Mouse (Mus musculus): Measurements from ENCODE around the gene Cpt1c. TPM values are rescaled to one million over a fixed set of nuclear protein-coding genes. Genes with fewer than 3 reads are reported as not detected.

Cpt1c gene
- polyA plus RNA-seq, 1 experiment from 2014 or later, result 19.4 TPM

DNA sequence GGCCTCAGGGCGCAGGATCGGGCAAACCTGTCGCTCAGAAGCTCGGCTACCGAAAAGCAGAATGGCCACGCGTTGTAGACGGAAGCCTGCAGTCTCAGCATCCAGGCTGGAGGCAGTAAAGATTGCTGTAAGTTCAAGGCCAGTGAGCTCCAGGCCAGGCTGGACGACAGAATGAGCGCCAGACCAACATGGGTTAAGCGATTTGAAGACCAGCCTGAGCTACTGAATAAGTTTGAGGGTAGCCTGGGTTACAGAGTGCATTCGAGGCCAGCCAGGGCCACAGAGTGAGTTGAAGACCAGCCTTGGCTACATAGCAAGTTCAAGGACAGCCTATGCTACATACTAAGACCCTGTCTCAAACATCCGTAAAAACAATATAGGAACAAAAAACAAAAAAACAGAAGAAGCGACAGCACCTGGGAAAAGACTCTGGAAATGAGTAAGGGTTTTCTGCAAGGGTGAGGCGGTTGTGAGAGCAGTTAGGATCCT, 23.3 kb upstream of the Cpt1c start:
- Histone ChIP-seq H3K9me3 (no peaks in the 10 kb centered on the region), H3K9ac (peak overlapping the region; percentile 70), H3K4me3 (replicated peaks) (peak overlapping the region; percentile 83), H3K36me3 (peaks cover 33% of the 10 kb centered on the region), H3K4me1 (peaks cover 20% of the 10 kb centered on the region), H3K4me2 (peak overlapping the region; percentile 83), H3K27me3 (replicated peaks) (no peaks in the 10 kb centered on the region), H3K27ac (peak overlapping the region; percentile 92)
- peak; percentile 2; the same call in 1 of the 2 replicates for ATAC-seq (ENCODE audit: insufficient read depth, low FRiP score, low read depth)
- 3% methylated on average over 15 of the region's 15 CpGs for WGBS

DNA sequence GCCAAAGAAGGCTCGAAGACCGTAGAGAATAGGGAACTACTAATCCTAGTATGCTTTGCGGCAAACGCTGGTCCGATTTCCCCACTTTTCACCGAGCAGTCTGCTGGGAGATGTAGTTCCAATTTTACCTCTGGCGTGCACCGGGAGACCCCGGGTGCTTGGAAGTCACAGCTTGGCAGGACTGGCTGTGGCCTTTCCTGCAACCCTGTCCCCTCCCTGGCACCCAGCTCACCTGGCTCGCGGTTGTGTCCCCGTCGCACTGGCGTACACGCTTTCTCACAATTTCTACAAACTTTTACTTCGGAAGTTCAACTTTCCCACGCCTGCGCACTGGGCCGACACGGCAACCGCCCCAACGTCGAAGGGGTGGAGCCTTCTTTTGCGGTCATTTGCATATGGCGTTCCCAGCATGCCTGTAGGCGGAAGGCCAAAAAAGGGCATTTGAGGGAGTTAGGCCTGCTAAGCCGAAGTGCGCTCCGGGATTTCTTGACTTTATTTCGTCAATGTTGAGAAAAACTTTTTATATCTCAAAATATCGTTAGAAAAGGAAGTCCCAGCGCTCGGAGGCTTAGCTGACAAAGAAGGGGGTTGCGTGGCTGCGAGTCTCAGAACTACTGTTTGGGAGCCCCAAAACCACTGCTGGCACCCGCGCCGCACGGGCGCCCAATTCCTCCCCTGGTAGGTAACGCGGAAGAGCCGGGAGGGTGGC, 22.7 kb upstream of the Cpt1c start, which contains the start of gene Irf3:
Gene Irf3, plus strand, starts transcription at position 418 of the 709 bp plus-strand sequence.
- Histone ChIP-seq H3K27me3 (replicated peaks) (no peaks in the 10 kb centered on the region), H3K27ac (peak within 1 kb of the TSS; percentile 92), H3K9ac (peak within 1 kb of the TSS; percentile 86), H3K36me3 (peaks cover 33% of the 10 kb centered on the region), H3K9me3 (no peaks in the 10 kb centered on the region), H3K4me2 (peak within 1 kb of the TSS; percentile 83), H3K4me1 (peaks cover 20% of the 10 kb centered on the region), H3K4me3 (replicated peaks) (peak within 1 kb of the TSS; percentile 83)
- peak; percentile 91 for ATAC-seq (ENCODE audit: insufficient read depth, low FRiP score, low read depth)
- WGBS, result under 1% methylated on average over 43 of the region's 43 CpGs

- Histone ChIP-seq H3K9ac (peak overlapping the region; percentile 86), H3K27me3 (replicated peaks) (no peaks in the 10 kb centered on the region), H3K9me3 (no peaks in the 10 kb centered on the region), H3K36me3 (peaks cover 26% of the 10 kb centered on the region), H3K4me2 (peak overlapping the region; percentile 83), H3K4me1 (peaks cover 20% of the 10 kb centered on the region), H3K27ac (peak overlapping the region; percentile 92), H3K4me3 (replicated peaks) (peak overlapping the region; percentile 83)
- no peak for ATAC-seq (ENCODE audit: insufficient read depth, low FRiP score, low read depth)
- WGBS, result 13% methylated on average over 10 of the region's 10 CpGs
Observed at GRCm38 (mm10) chr7:44996672-44997071, 22.0 kb upstream of the Cpt1c start.

DNA sequence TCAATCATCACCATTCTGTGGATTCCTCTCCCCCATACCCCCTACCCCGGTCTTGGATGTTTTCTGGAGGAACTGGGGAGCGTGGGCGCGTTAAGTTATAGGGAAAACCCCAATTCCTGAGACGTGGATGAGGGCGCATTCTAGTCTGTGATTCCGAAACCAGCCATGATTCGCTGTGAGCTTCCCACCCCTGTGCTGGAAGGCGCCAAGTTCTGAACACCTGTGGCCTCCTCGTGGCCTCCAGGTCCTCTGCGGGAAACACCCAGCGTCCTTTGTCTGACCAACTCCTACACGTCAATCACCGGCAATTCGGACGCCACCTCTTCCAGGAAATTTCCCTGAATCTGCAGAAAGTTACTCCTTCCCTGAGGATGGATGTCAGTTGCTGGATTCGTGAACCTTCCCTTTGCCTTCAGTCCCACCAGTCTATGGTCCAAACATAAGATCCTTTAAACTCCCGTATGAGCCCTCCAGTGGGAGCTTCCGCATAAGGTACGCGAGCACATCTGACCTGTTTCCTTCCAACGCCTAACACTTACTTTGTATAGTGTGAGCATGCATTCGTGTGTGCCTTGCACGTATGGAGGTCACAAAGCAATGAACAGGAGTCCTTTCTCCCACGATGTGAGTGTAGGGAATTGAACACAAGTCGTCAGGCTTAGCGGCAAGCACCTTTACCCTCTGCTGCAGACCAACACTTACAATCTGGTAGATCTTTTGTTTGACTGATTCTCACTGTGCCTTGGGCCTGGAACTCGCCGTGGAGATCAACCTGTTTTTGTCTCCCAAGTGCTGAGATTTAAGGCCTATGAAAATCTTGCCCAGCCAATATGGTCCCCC, 12.4 kb upstream of the Cpt1c start:
- peak overlapping the region; percentile 68 for H3K4me2 ChIP-seq
- WGBS, result under 1% methylated on average over 29 of the region's 29 CpGs
- H3K27ac ChIP-seq, result peak overlapping the region; percentile 96
- H3K36me3 ChIP-seq, result peaks cover 14% of the 10 kb centered on the region
- peak overlapping the region; percentile 73 for H3K4me3 ChIP-seq (replicated peaks)
- no peaks in the 10 kb centered on the region for H3K9me3 ChIP-seq
- ATAC-seq (ENCODE audit: insufficient read depth, low FRiP score, low read depth), result peak; percentile 12; the same call in 1 of the 2 replicates
- H3K27me3 ChIP-seq (replicated peaks), result no peaks in the 10 kb centered on the region
- H3K4me1 ChIP-seq, result peaks cover 33% of the 10 kb centered on the region
- H3K9ac ChIP-seq, result peak overlapping the region; percentile 62

- Histone ChIP-seq H3K9ac (peak within 1 kb of the TSS; percentile 87), H3K4me2 (peak within 1 kb of the TSS; percentile 68), H3K27me3 (replicated peaks) (no peaks in the 10 kb centered on the region), H3K27ac (peak within 1 kb of the TSS; percentile 96), H3K36me3 (peaks cover 22% of the 10 kb centered on the region), H3K4me3 (replicated peaks) (peak within 1 kb of the TSS; percentile 73), H3K9me3 (no peaks in the 10 kb centered on the region), H3K4me1 (peaks cover 33% of the 10 kb centered on the region)
- peak; percentile 96 for ATAC-seq (ENCODE audit: insufficient read depth, low FRiP score, low read depth)
- under 1% methylated on average over 42 of the region's 42 CpGs for WGBS
Observed at GRCm38 (mm10) chr7:44986192-44986878, 11.7 kb upstream of the Cpt1c start, which contains the start of gene Prmt1. Prmt1 (minus strand) TSS chr7:44986568.

DNA sequence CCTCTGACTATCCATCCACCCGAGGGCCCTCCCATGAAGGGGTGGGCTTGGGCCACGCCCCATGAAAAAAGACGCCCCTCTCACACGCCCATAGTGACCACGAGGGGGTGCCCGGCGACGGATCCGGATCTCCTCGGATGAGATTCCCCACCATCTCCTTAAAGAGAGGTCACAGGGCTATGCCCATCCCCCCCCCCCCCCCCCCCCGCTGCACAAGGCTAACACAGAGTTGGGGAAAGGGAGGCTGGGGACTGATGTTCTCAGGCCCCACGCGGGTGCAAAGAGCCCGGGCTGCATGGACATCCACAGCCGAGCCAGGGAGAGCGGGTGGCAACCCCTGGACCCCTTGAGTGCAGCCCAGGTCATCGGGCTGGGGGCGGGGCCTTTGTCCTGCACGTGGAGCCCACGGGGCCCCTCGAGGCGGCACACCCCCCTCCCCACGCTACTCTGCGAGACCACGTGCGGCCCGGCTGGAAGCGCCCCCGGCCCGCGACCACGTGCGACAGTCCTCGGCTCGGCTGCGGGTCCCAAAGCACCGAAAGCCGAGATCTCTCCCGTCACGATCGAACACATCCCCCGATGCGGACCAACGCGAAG, 11.0 kb upstream of the Cpt1c start:
- Histone ChIP-seq H3K4me2 (peak overlapping the region; percentile 62), H3K27me3 (replicated peaks) (no peaks in the 10 kb centered on the region), H3K4me3 (replicated peaks) (peak overlapping the region; percentile 73), H3K36me3 (peaks cover 25% of the 10 kb centered on the region), H3K4me1 (peaks cover 33% of the 10 kb centered on the region), H3K9me3 (no peaks in the 10 kb centered on the region), H3K9ac (peak overlapping the region; percentile 87), H3K27ac (peak overlapping the region; percentile 91)
- WGBS, result under 1% methylated on average over 44 of the region's 45 CpGs
- ATAC-seq (ENCODE audit: insufficient read depth, low FRiP score, low read depth), result no peak

DNA sequence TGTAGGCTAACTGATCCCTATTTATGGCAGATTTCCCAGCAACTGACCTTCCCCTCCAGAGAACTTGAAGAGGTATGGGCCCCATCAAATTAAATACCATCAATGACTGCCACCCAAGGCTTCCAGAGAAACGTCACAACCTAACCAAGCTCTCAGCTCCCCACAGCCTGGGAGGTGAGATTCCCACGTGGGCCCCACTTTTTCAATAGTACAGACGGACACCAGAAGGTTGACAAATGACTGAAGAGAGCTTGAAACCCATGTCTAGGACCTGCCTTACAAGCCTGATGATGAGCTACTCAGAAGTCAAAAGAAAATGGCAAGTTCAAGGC, 10.1 kb upstream of the Cpt1c start:
- H3K27me3 ChIP-seq (replicated peaks), result no peaks in the 10 kb centered on the region
- no peaks in the 10 kb centered on the region for H3K9me3 ChIP-seq
- peaks cover 33% of the 10 kb centered on the region for H3K4me1 ChIP-seq
- peaks cover 28% of the 10 kb centered on the region for H3K36me3 ChIP-seq
- H3K4me3 ChIP-seq (replicated peaks), result peak overlapping the region; percentile 73
- H3K4me2 ChIP-seq, result peak overlapping the region; percentile 62
- ATAC-seq (ENCODE audit: insufficient read depth, low FRiP score, low read depth), result no peak
- WGBS, result 36% methylated on average over 3 of the region's 3 CpGs
- no peak overlapping the region for H3K9ac ChIP-seq
- peak overlapping the region; percentile 40; the same call in 1 of the 2 replicates for H3K27ac ChIP-seq

DNA sequence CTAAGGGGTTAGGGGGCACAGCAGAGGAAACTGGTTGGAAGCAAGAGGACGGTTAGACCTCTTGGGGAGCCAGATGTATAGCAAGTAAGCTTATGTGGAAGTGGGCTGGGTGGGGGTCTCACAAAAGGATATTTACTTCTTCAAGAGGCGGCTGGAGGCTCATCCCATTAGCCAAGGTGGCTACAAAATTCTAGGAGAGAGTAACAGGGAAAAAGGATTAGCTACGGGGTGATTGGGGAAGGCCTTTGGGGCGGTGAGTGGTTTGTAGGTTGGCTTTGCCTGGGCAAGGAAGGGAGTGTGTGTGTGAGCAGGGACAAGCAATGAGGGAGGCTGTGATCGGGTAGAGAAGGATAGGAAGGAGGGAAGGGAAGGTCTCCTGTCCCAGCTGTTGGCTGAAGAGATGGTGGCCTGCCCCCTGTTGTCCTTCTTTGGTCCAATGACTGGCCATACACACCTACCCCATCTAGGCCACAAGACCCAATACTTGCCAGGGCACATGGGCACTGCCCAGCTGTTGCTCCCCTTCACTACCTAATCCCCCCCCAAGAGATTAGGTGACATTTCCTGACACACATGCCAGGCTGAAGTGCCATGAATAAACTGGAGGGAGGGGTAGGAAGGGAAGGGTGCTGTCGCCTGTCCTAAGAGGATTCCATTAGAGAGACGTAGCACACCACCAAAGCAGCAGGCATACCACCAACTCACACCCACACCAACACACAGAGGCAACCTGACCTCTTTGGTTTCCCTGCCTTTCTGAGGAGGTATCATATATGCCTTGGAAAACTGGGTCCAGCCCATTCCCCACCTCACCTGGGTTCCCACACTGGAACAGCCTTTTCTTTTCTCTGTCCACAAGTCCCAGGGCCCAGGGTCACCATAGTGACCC, 9.5 kb upstream of the Cpt1c start:
- no peak for ATAC-seq (ENCODE audit: insufficient read depth, low FRiP score, low read depth)
- Histone ChIP-seq H3K4me2 (peak overlapping the region; percentile 62), H3K4me1 (peaks cover 33% of the 10 kb centered on the region), H3K27ac (peak overlapping the region; percentile 40), H3K36me3 (peaks cover 33% of the 10 kb centered on the region), H3K4me3 (replicated peaks) (peak overlapping the region; percentile 73; the same call in 1 of the 2 replicates), H3K9me3 (no peaks in the 10 kb centered on the region), H3K27me3 (replicated peaks) (no peaks in the 10 kb centered on the region), H3K9ac (no peak overlapping the region)
- 74% methylated on average over 7 of the region's 7 CpGs for WGBS

GRCm38 (mm10) chr7:44983085-44983484, 8.4 kb upstream of the Cpt1c start:
- Histone ChIP-seq H3K36me3 (peaks cover 43% of the 10 kb centered on the region), H3K4me1 (peaks cover 28% of the 10 kb centered on the region), H3K9ac (no peak overlapping the region), H3K27me3 (replicated peaks) (no peaks in the 10 kb centered on the region), H3K27ac (peak overlapping the region; percentile 24; the same call in 1 of the 2 replicates), H3K4me2 (no peak overlapping the region), H3K9me3 (no peaks in the 10 kb centered on the region), H3K4me3 (replicated peaks) (no peak overlapping the region)
- ATAC-seq (ENCODE audit: insufficient read depth, low FRiP score, low read depth), result no peak
- 30% methylated on average over 6 of the region's 6 CpGs for WGBS

GRCm38 (mm10) chr7:44981539-44981938, 6.9 kb upstream of the Cpt1c start:
- peaks cover 23% of the 10 kb centered on the region for H3K4me1 ChIP-seq
- no peak overlapping the region for H3K4me3 ChIP-seq (replicated peaks)
- no peak overlapping the region for H3K4me2 ChIP-seq
- no peaks in the 10 kb centered on the region for H3K9me3 ChIP-seq
- peaks cover 57% of the 10 kb centered on the region for H3K36me3 ChIP-seq
- H3K9ac ChIP-seq, result no peak overlapping the region
- ATAC-seq (ENCODE audit: insufficient read depth, low FRiP score, low read depth), result no peak
- H3K27me3 ChIP-seq (replicated peaks), result no peaks in the 10 kb centered on the region
- no peak overlapping the region for H3K27ac ChIP-seq
- WGBS, result 90% methylated on average over 8 of the region's 8 CpGs
